Mouse (Mus musculus): Measurements from ENCODE around the gene Sppl2c.

GRCm38 (mm10) chr11:104144930-104145329 lies 41.2 kb upstream of the Sppl2c start:
- TF ChIP-seq ZNF384 (IDR thresholded peaks at IDR 0.05; ENCODE audit: low read depth, low read length) (no peak), CHD2 (IDR thresholded peaks at IDR 0.05; ENCODE audit: low read depth, low read length) (no peak), ZC3H11A (IDR thresholded peaks at IDR 0.05; ENCODE audit: borderline replicate concordance, low read depth, low read length) (no peak), HCFC1 (IDR thresholded peaks at IDR 0.05; ENCODE audit: borderline replicate concordance, insufficient read depth, low read length) (no peak), MAFK (IDR thresholded peaks at IDR 0.05; ENCODE audit: insufficient read depth, low read depth, low read length) (peak; percentile 89)
